Mouse (Mus musculus) stomach, embryonic 14.5 days (tissue): ENCODE measurements around the gene Depdc5. TPM values are rescaled to one million over a fixed set of nuclear protein-coding genes. Genes with fewer than 3 reads are reported as not detected.

Experiments
- polyA plus RNA-seq: library from polyadenylated mRNA; unstranded; fragments of >200 nt; fragmentation: Nextera tagmentation; extraction: Ambion mirVana; gene quantifications from 2 replicates; pipeline ENCODE4 v1.2.1, GENCODE M21; 2014

Depdc5 gene
- polyA plus RNA-seq, 1 experiment from 2014 or later: 25.4 TPM

Other genes with a start within 250 kb of the Depdc5 start
- gene Pisd, start 78.1 kb upstream of the Depdc5 start, polyA plus RNA-seq: 78.7 and 81.7 TPM in 2 replicates
- not detected in 2 replicates for gene Gm20671, start 36.6 kb upstream of the Depdc5 start, polyA plus RNA-seq
- 21.3 and 23.1 TPM in 2 replicates for gene Prr14l, start 9.4 kb upstream of the Depdc5 start, polyA plus RNA-seq
- gene Ywhah, start 155.1 kb downstream of the Depdc5 start, polyA plus RNA-seq: 388 and 396 TPM in 2 replicates
- gene Slc5a1, start 240.5 kb downstream of the Depdc5 start, polyA plus RNA-seq: 1.1 and 2.0 TPM in 2 replicates